Mouse (Mus musculus) inflammation-experienced regulatory T-cells, adult 6 months (primary cell): ENCODE data around the gene Slc25a35. TPM values are rescaled to one million over a fixed set of nuclear protein-coding genes. Genes with fewer than 3 reads are reported as not detected.
"Not testable (repeated sequence)": the region's sequence is repeated elsewhere in the genome, so short reads cannot be mapped to it uniquely, and the experiment has no call there.

Source experiments
- ATAC-seq: one replicate; pipeline ENCODE4 v1.8.0; 2017
- polyA plus RNA-seq, 3 experiments: library from polyadenylated mRNA; unstranded; fragments of 100-300 nt; shearing (Covaris generic); gene quantifications; one replicate each; pipeline ENCODE4 v1.2.1; 2017

The Slc25a35 gene
- polyA plus RNA-seq, 3 experiments from 2014 or later, result 7.0 to 8.3 (median 7.6) TPM

- peak; percentile 72 for ATAC-seq
Measured at GRCm38 (mm10) chr11:69008182-69009121, 40.5 kb downstream of the Slc25a35 start, which contains the start of gene Pfas. Gene Pfas, minus strand, starts transcription at chr11:69008460.

- no peak for ATAC-seq
Measured at GRCm38 (mm10) chr11:69009508-69009907, 41.6 kb downstream of the Slc25a35 start.

GRCm38 (mm10) chr11:69010400-69011323 is 42.7 kb downstream of the Slc25a35 start:
- no peak for ATAC-seq

GRCm38 (mm10) chr11:69011445-69011844 is 43.5 kb downstream of the Slc25a35 start:
- not testable (repeated sequence) for ATAC-seq

GRCm38 (mm10) chr11:69012071-69012601 is 44.2 kb downstream of the Slc25a35 start:
- peak; percentile 69 for ATAC-seq

- ATAC-seq, result peak; percentile 96
Measured at GRCm38 (mm10) chr11:69015644-69016441, 47.9 kb downstream of the Slc25a35 start, which contains the start of gene Ctc1. Gene Ctc1, plus strand, starts transcription at chr11:69015911.

GRCm38 (mm10) chr11:69016755-69017154 is 48.8 kb downstream of the Slc25a35 start:
- no peak for ATAC-seq

- ATAC-seq, result no peak
Measured at GRCm38 (mm10) chr11:69020691-69021090, 52.8 kb downstream of the Slc25a35 start.

Other genes starting within 250 kb of the Slc25a35 start
- 10 to 100 TPM; 30.8 to 36.0 (median 32.1) TPM for gene Ndel1, start 96.3 kb upstream of the Slc25a35 start, polyA plus RNA-seq
- gene Rnf222, start 79.6 kb upstream of the Slc25a35 start, polyA plus RNA-seq, result not detected
- gene Rpl26, start 66.5 kb upstream of the Slc25a35 start, polyA plus RNA-seq, result 1,000 to 10,000 TPM; 1,371 to 2,270 (median 2,196) TPM
- gene Odf4, start 41.0 kb upstream of the Slc25a35 start, polyA plus RNA-seq, result not detected
- under 1 TPM in 1 of 3 experiments, not detected in 2; 0.21 TPM for gene Arhgef15, start 10.7 kb upstream of the Slc25a35 start, polyA plus RNA-seq
- gene Rangrf, start 7.1 kb downstream of the Slc25a35 start, polyA plus RNA-seq, result 10 to 100 TPM; 13.7 to 72.0 (median 38.3) TPM
- gene Pfas, start 40.3 kb downstream of the Slc25a35 start, polyA plus RNA-seq, result 10 to 100 TPM; 22.0 to 29.0 (median 24.8) TPM
- gene Ctc1, start 47.8 kb downstream of the Slc25a35 start, polyA plus RNA-seq, result 10 to 100 TPM in 1 of 3 experiments, 1 to 10 TPM in 2; 9.7 to 16.4 (median 9.8) TPM
- 10 to 100 TPM in 2 of 3 experiments, 1 to 10 TPM in 1; 5.8 to 74.0 (median 12.9) TPM for gene Aurkb, start 77.5 kb downstream of the Slc25a35 start, polyA plus RNA-seq
- 1 to 10 TPM; 1.1 to 2.2 (median 1.3) TPM for gene Borcs6, start 91.6 kb downstream of the Slc25a35 start, polyA plus RNA-seq
- gene Tmem107, start 102.7 kb downstream of the Slc25a35 start, polyA plus RNA-seq, result 1 to 10 TPM; 2.8 to 9.1 (median 4.0) TPM
- gene Vamp2, start 120.4 kb downstream of the Slc25a35 start, polyA plus RNA-seq, result 10 to 100 TPM; 26.9 to 31.5 (median 27.3) TPM
- 1 to 10 TPM; 5.2 to 6.2 (median 6.1) TPM for gene Per1, start 127.1 kb downstream of the Slc25a35 start, polyA plus RNA-seq
- not detected for gene Hes7, start 152.3 kb downstream of the Slc25a35 start, polyA plus RNA-seq
- gene 9130213A22Rik, start 154.5 kb downstream of the Slc25a35 start, polyA plus RNA-seq, result under 1 TPM in 1 of 3 experiments, not detected in 2; 0.63 TPM
- gene Aloxe3, start 157.8 kb downstream of the Slc25a35 start, polyA plus RNA-seq, result under 1 TPM in 1 of 3 experiments, not detected in 2; 0.13 TPM
- not detected for gene Alox12b, start 188.9 kb downstream of the Slc25a35 start, polyA plus RNA-seq
- 1 to 10 TPM; 3.7 to 5.0 (median 3.9) TPM for gene Alox8, start 229.7 kb downstream of the Slc25a35 start, polyA plus RNA-seq